Mouse (Mus musculus): ENCODE measurements around the gene Znrf3. TPM values are rescaled to one million over a fixed set of nuclear protein-coding genes. Genes with fewer than 3 reads are reported as not detected.

The Znrf3 gene
- polyA plus RNA-seq, 1 experiment = 3.8 TPM

GRCm38 (mm10) chr11:5425106-5425505, 19.5 kb downstream of the Znrf3 start:
- no peaks in the 10 kb centered on the region for H3K27me3 ChIP-seq (ENCODE audit: control insufficient read depth, insufficient read depth, insufficient read length)
- H3K36me3 ChIP-seq (ENCODE audit: control insufficient read depth, insufficient read depth) = no peaks in the 10 kb centered on the region
- H3K4me3 ChIP-seq = no peak overlapping the region
- H3K4me2 ChIP-seq (ENCODE audit: low read depth) = no peak overlapping the region
- H3ac ChIP-seq (ENCODE audit: control insufficient read depth, insufficient read length) = no peak overlapping the region
- no peak for TF ChIP-seq POLR2AphosphoS2 (IDR thresholded peaks at IDR 0.05; ENCODE audit: insufficient read length, low read depth)
- TF ChIP-seq TCF12 (IDR thresholded peaks at IDR 0.05; ENCODE audit: insufficient read depth, poor library complexity, severe bottlenecking) = no peak
- no peak for TF ChIP-seq MAX (IDR thresholded peaks at IDR 0.05; ENCODE audit: low read depth)
- TF ChIP-seq USF1 (IDR thresholded peaks at IDR 0.05; ENCODE audit: low read depth) = no peak
- no peak for TF ChIP-seq SRF (IDR thresholded peaks at IDR 0.05; ENCODE audit: control insufficient read depth, insufficient read length, low read depth)
- no peak for TF ChIP-seq E2F4 (IDR thresholded peaks at IDR 0.05; ENCODE audit: insufficient read depth)
- no peak for TF ChIP-seq MYOD1 (IDR thresholded peaks at IDR 0.05; ENCODE audit: control insufficient read depth in 1 of 3, insufficient read length in 2 of 3, low read depth in 2 of 3)
- TF ChIP-seq REST (IDR thresholded peaks at IDR 0.05; ENCODE audit: insufficient read depth, insufficient read length) = no peak
- TF ChIP-seq TCF3 (IDR thresholded peaks at IDR 0.05; ENCODE audit: insufficient read length, low read depth) = no peak
- TF ChIP-seq CEBPB (IDR thresholded peaks at IDR 0.05; ENCODE audit: insufficient read depth, poor library complexity, severe bottlenecking) = no peak
- TF ChIP-seq POLR2A (IDR thresholded peaks at IDR 0.05; ENCODE audit: insufficient read length, low read depth) = no peak
- TF ChIP-seq MYOG (IDR thresholded peaks at IDR 0.05; ENCODE audit: control insufficient read depth in 1 of 3, insufficient read depth in 1 of 3, insufficient read length in 2 of 3, low read depth in 2 of 3) = no peak
- H3K79me2 ChIP-seq (ENCODE audit: control insufficient read depth, insufficient read depth) = peaks cover 85% of the 10 kb centered on the region

GRCm38 (mm10) chr11:5424185-5424584, 20.5 kb downstream of the Znrf3 start:
- H3K4me3 ChIP-seq = no peak overlapping the region
- TF ChIP-seq POLR2AphosphoS2 (IDR thresholded peaks at IDR 0.05; ENCODE audit: insufficient read length, low read depth) = no peak
- H3K36me3 ChIP-seq (ENCODE audit: control insufficient read depth, insufficient read depth) = no peaks in the 10 kb centered on the region
- no peak overlapping the region for H3K4me2 ChIP-seq (ENCODE audit: low read depth)
- no peak overlapping the region for H3ac ChIP-seq (ENCODE audit: control insufficient read depth, insufficient read length)
- H3K27me3 ChIP-seq (ENCODE audit: control insufficient read depth, insufficient read depth, insufficient read length) = no peaks in the 10 kb centered on the region
- H3K79me2 ChIP-seq (ENCODE audit: control insufficient read depth, insufficient read depth) = peaks cover 85% of the 10 kb centered on the region

- Histone ChIP-seq H3K4me3 (no peak overlapping the region), H3K4me2 (ENCODE audit: low read depth) (no peak overlapping the region), H3ac (ENCODE audit: control insufficient read depth, insufficient read length) (no peak overlapping the region), H3K79me2 (ENCODE audit: control insufficient read depth, insufficient read depth) (peaks cover 88% of the 10 kb centered on the region), H3K27me3 (ENCODE audit: control insufficient read depth, insufficient read depth, insufficient read length) (no peaks in the 10 kb centered on the region), H3K36me3 (ENCODE audit: control insufficient read depth, insufficient read depth) (no peaks in the 10 kb centered on the region)
- TF ChIP-seq TCF3 (IDR thresholded peaks at IDR 0.05; ENCODE audit: insufficient read length, low read depth) (no peak), CEBPB (IDR thresholded peaks at IDR 0.05; ENCODE audit: insufficient read depth, poor library complexity, severe bottlenecking) (no peak), USF1 (IDR thresholded peaks at IDR 0.05; ENCODE audit: low read depth) (no peak), TCF12 (IDR thresholded peaks at IDR 0.05; ENCODE audit: insufficient read depth, poor library complexity, severe bottlenecking) (no peak), MYOG (IDR thresholded peaks at IDR 0.05; ENCODE audit: control insufficient read depth in 1 of 3, insufficient read depth in 1 of 3, insufficient read length in 2 of 3, low read depth in 2 of 3) (no peak), MAX (IDR thresholded peaks at IDR 0.05; ENCODE audit: low read depth) (no peak), POLR2AphosphoS2 (IDR thresholded peaks at IDR 0.05; ENCODE audit: insufficient read length, low read depth) (no peak), REST (IDR thresholded peaks at IDR 0.05; ENCODE audit: insufficient read depth, insufficient read length) (no peak), SRF (IDR thresholded peaks at IDR 0.05; ENCODE audit: control insufficient read depth, insufficient read length, low read depth) (no peak), MYOD1 (IDR thresholded peaks at IDR 0.05; ENCODE audit: control insufficient read depth in 1 of 3, insufficient read length in 2 of 3, low read depth in 2 of 3) (no peak), E2F4 (IDR thresholded peaks at IDR 0.05; ENCODE audit: insufficient read depth) (no peak), POLR2A (IDR thresholded peaks at IDR 0.05; ENCODE audit: insufficient read length, low read depth) (no peak)
These were observed 21.6 kb downstream of the Znrf3 start for GRCm38 (mm10) chr11:5423000-5423399.

GRCm38 (mm10) chr11:5422252-5422636, 22.4 kb downstream of the Znrf3 start:
- no peak overlapping the region for H3K4me3 ChIP-seq
- H3K79me2 ChIP-seq (ENCODE audit: control insufficient read depth, insufficient read depth) = peaks cover 87% of the 10 kb centered on the region
- no peak overlapping the region for H3ac ChIP-seq (ENCODE audit: control insufficient read depth, insufficient read length)
- H3K4me2 ChIP-seq (ENCODE audit: low read depth) = no peak overlapping the region
- H3K27me3 ChIP-seq (ENCODE audit: control insufficient read depth, insufficient read depth, insufficient read length) = no peaks in the 10 kb centered on the region
- no peak for TF ChIP-seq MYOD1 (IDR thresholded peaks at IDR 0.05; ENCODE audit: control insufficient read depth in 1 of 3, insufficient read length in 2 of 3, low read depth in 2 of 3)
- TF ChIP-seq TCF3 (IDR thresholded peaks at IDR 0.05; ENCODE audit: insufficient read length, low read depth) = no peak
- no peak for TF ChIP-seq SRF (IDR thresholded peaks at IDR 0.05; ENCODE audit: control insufficient read depth, insufficient read length, low read depth)
- no peaks in the 10 kb centered on the region for H3K36me3 ChIP-seq (ENCODE audit: control insufficient read depth, insufficient read depth)

- Histone ChIP-seq H3K27me3 (ENCODE audit: control insufficient read depth, insufficient read depth, insufficient read length) (no peaks in the 10 kb centered on the region), H3K36me3 (ENCODE audit: control insufficient read depth, insufficient read depth) (no peaks in the 10 kb centered on the region), H3K4me2 (ENCODE audit: low read depth) (peak overlapping the region; percentile 32), H3K79me2 (ENCODE audit: control insufficient read depth, insufficient read depth) (peaks cover 82% of the 10 kb centered on the region), H3ac (ENCODE audit: control insufficient read depth, insufficient read length) (no peak overlapping the region), H3K4me3 (no peak overlapping the region)
- TF ChIP-seq E2F4 (IDR thresholded peaks at IDR 0.05; ENCODE audit: insufficient read depth) (no peak), MAX (IDR thresholded peaks at IDR 0.05; ENCODE audit: low read depth) (no peak)
These were observed 23.0 kb downstream of the Znrf3 start for GRCm38 (mm10) chr11:5421506-5422251.

Data from myocyte (in vitro differentiated cells).